Comparison of ENCODE assay signal across 9 mouse cellular contexts in the genomic region with DNA sequence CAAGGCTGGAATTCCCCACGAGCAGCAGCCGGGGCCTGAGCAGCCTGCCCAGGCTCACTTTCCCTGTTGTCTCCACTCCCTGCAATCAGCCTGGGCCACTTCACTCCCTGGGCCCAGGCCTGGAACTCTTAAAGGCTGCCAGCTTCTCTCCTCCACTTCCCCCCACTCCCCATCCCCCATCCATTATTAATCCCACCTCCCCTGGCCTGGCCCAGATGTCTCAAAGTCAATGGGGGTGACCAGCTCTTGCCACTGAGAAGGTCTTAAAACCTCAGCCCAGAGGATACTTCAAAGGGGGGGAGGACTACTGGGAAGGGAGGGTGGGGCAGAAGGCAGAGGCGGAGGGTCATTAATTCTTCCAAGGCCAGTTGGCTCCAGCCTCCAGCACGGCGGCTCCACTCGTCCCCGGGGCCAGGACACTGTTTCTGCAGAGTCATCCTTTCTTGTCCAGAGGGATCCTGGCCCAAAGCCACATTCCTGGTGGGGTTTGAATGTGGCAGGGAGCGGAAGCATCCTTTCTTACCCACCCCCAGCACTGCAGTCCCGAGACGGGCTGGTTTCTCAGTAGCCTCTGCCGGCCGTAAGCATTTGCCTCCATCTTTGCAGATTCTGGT. TPM values are rescaled to one million over a fixed set of nuclear protein-coding genes. Genes with fewer than 3 reads are reported as not detected.
A peak's percentile ranks its signal among the peaks of the same experiment; 100 is the strongest.
DNase-seq lines count a peak whose midpoint lies in the region; ATAC-seq and TF ChIP-seq lines count a peak whose summit lies in the region.
"Had no signal": no experiment of that assay in that cellular context is flagged by ENCODE, and none has a peak within 500 bp of the region (broad histone marks: within the 10 kb centered on the region; RNA-seq: fewer than 3 reads in every experiment).

No protein-coding gene starts in this region.

- H3K9ac ChIP-seq in heart, adult 2 months (ENCODE audit: low read depth, low read length) = peak overlapping the region; percentile 14; the same call in 1 of the 2 replicates
- H3K9ac ChIP-seq in stomach, embryonic 15.5 days = no peak overlapping the region

- no peaks in the 10 kb centered on the region for H3K36me3 ChIP-seq in heart, adult 2 months (ENCODE audit: control insufficient read depth, insufficient read depth, low read length)
- no peaks in the 10 kb centered on the region for H3K36me3 ChIP-seq in stomach, embryonic 15.5 days

- peak overlapping the region; percentile 32 for H3K4me2 ChIP-seq in stomach, embryonic 15.5 days

- 15% methylated on average over 12 of the region's 12 CpGs for WGBS in heart, adult 2 months
- WGBS in stomach, embryonic 15.5 days = 34% methylated on average over 12 of the region's 12 CpGs

- intact Hi-C loops in heart, adult 2 months (cut with DNase I) = no loop called here

- no peak for TF ChIP-seq EP300 in heart, adult 2 months (IDR thresholded peaks at IDR 0.05; ENCODE audit: insufficient read depth, low read depth, low read length)

- H3K27me3 ChIP-seq in heart, adult 2 months (ENCODE audit: control insufficient read depth, insufficient read depth, low read length) = no peaks in the 10 kb centered on the region
- H3K27me3 ChIP-seq in stomach, embryonic 15.5 days (replicated peaks) = no peaks in the 10 kb centered on the region

- no peaks in the 10 kb centered on the region for H3K79me2 ChIP-seq in heart, adult 2 months (replicated peaks; ENCODE audit: control insufficient read depth, insufficient read depth, low read length)

- DNase-seq in cerebellum, adult 18-20 months = peak; percentile 28 to 29
- DNase-seq in cerebellum, adult 8-10 months = no peak
- peak; percentile 73 for DNase-seq in embryo, embryonic 10.5 days (ENCODE audit: low spot score)
- peak; percentile 74 to 81 for DNase-seq in heart, adult 2 months
- peak; percentile 64 for DNase-seq in kidney, adult 11 months
- DNase-seq in lung, postnatal 10 days = peak; percentile 92

- peaks cover 16% of the 10 kb centered on the region for H3K4me1 ChIP-seq in heart, adult 2 months (ENCODE audit: control insufficient read depth, insufficient read depth, low read length)
- peaks cover 16% of the 10 kb centered on the region for H3K4me1 ChIP-seq in stomach, embryonic 15.5 days

- no peak overlapping the region for H3K4me3 ChIP-seq in heart, adult 2 months
- H3K4me3 ChIP-seq in stomach, embryonic 15.5 days (replicated peaks) = no peak overlapping the region

- TF ChIP-seq CTCF in heart, adult 2 months (IDR thresholded peaks at IDR 0.05) = no peak

- peak overlapping the region; percentile 44 for H3K27ac ChIP-seq in heart, adult 2 months
- H3K27ac ChIP-seq in stomach, embryonic 15.5 days = peak overlapping the region; percentile 67; the same call in 1 of the 2 replicates

- peak; percentile 34 for ATAC-seq in stomach, embryonic 15.5 days (ENCODE audit: insufficient read depth, low FRiP score, low read depth)
- ATAC-seq in erythroblast, adult 5-6 weeks (replicated peaks; ENCODE audit: low FRiP score, poor library complexity, severe bottlenecking) = no peak

- no peak for TF ChIP-seq POLR2A in heart, adult 2 months (IDR thresholded peaks at IDR 0.05; ENCODE audit: insufficient read depth, low read depth, low read length)

- no peaks in the 10 kb centered on the region for H3K9me3 ChIP-seq in stomach, embryonic 15.5 days

RNA-seq across cellular contexts. Expression of gene Eps8l3, which starts 26.5 kb away (rescaled TPM):
- total RNA-seq in heart, adult 2 months (2021) = not detected
- not detected in 2 replicates for polyA plus RNA-seq in heart, adult 2 months (2012; rRNA removed)
- polyA plus RNA-seq in stomach, embryonic 15.5 days (2015; fragmentation: Nextera tagmentation; extraction: Ambion mirVana) = 34.9 and 49.0 TPM in 2 replicates
- 1.5 TPM in 1 of 2 replicates, not detected in the other for total RNA-seq in erythroblast, adult 5-6 weeks (2015; ENCODE audit: low replicate concordance)
- not detected in 2 replicates for total RNA-seq in erythroblast, adult 5-6 weeks (2017; ENCODE audit: low replicate concordance)
- total RNA-seq: hematopoietic stem cell, adult 5-6 weeks had no signal

RNA-seq across cellular contexts. Expression of gene Gstm5, which starts 45.1 kb away (rescaled TPM):
- total RNA-seq in heart, adult 2 months (2021) = 10 to 100 TPM; 45.7 to 53.4 TPM
- 59.5 and 104 TPM in 2 replicates for polyA plus RNA-seq in heart, adult 2 months (2012; rRNA removed)
- 149 and 159 TPM in 2 replicates for polyA plus RNA-seq in stomach, embryonic 15.5 days (2015; fragmentation: Nextera tagmentation; extraction: Ambion mirVana)
- total RNA-seq in erythroblast, adult 5-6 weeks (2015; ENCODE audit: low replicate concordance) = 17.9 and 33.9 TPM in 2 replicates
- 8.2 and 22.6 TPM in 2 replicates for total RNA-seq in erythroblast, adult 5-6 weeks (2017; ENCODE audit: low replicate concordance)
